Mouse (Mus musculus): ENCODE results near the gene Myo3b. TPM values are rescaled to one million over a fixed set of nuclear protein-coding genes. Genes with fewer than 3 reads are reported as not detected.

The Myo3b gene
- polyA plus RNA-seq, 1 experiment from 2014 or later = 0.25 TPM

GRCm38 (mm10) chr2:70155226-70155836, 116.4 kb downstream of the Myo3b start:
- no peak overlapping the region for H3K4me3 ChIP-seq (ENCODE audit: low read depth, low read length)
- TF ChIP-seq EP300 (IDR thresholded peaks at IDR 0.05) (no peak), CTCF (IDR thresholded peaks at IDR 0.05) (no peak)
- H3K9me3 ChIP-seq (ENCODE audit: low read length) = no peaks in the 10 kb centered on the region
- H3K9ac ChIP-seq (replicated peaks; ENCODE audit: low read depth) = no peak overlapping the region
- DNase-seq (ENCODE audit: low spot score) (no peak), ATAC-seq (no peak)
- no peak overlapping the region for H3K27ac ChIP-seq (ENCODE audit: low read length)
- H3K4me1 ChIP-seq (ENCODE audit: insufficient read depth, low read depth, low read length) = no peaks in the 10 kb centered on the region
- 82% methylated on average over 8 of the region's 8 CpGs for WGBS
- no peak overlapping the region for H3K4me2 ChIP-seq (replicated peaks; ENCODE audit: low read depth, low read length)
- H3K36me3 ChIP-seq (ENCODE audit: insufficient read depth, low read length) = no peaks in the 10 kb centered on the region
- H3K27me3 ChIP-seq (replicated peaks; ENCODE audit: insufficient read depth, low read length) = no peaks in the 10 kb centered on the region

- Histone ChIP-seq H3K4me1 (ENCODE audit: insufficient read depth, low read depth, low read length) (no peaks in the 10 kb centered on the region), H3K4me3 (ENCODE audit: low read depth, low read length) (no peak overlapping the region), H3K4me2 (replicated peaks; ENCODE audit: low read depth, low read length) (no peak overlapping the region), H3K9ac (replicated peaks; ENCODE audit: low read depth) (no peak overlapping the region), H3K27ac (ENCODE audit: low read length) (no peak overlapping the region), H3K36me3 (ENCODE audit: insufficient read depth, low read length) (no peaks in the 10 kb centered on the region), H3K9me3 (ENCODE audit: low read length) (no peaks in the 10 kb centered on the region), H3K27me3 (replicated peaks; ENCODE audit: insufficient read depth, low read length) (no peaks in the 10 kb centered on the region)
- 35% methylated on average over 8 of the region's 8 CpGs for WGBS
- no peak for DNase-seq (ENCODE audit: low spot score)
- no peak for ATAC-seq
- TF ChIP-seq CTCF (IDR thresholded peaks at IDR 0.05) (no peak), EP300 (IDR thresholded peaks at IDR 0.05) (no peak)
Observed at GRCm38 (mm10) chr2:70159543-70159942, 120.6 kb downstream of the Myo3b start.

GRCm38 (mm10) chr2:70166231-70166630, 127.3 kb downstream of the Myo3b start:
- no peaks in the 10 kb centered on the region for H3K9me3 ChIP-seq (ENCODE audit: low read length)
- no peak for TF ChIP-seq EP300 (IDR thresholded peaks at IDR 0.05)
- TF ChIP-seq CTCF (IDR thresholded peaks at IDR 0.05) = no peak
- DNase-seq (ENCODE audit: low spot score) = no peak
- no peaks in the 10 kb centered on the region for H3K4me1 ChIP-seq (ENCODE audit: insufficient read depth, low read depth, low read length)
- no peaks in the 10 kb centered on the region for H3K36me3 ChIP-seq (ENCODE audit: insufficient read depth, low read length)
- no peak overlapping the region for H3K9ac ChIP-seq (replicated peaks; ENCODE audit: low read depth)
- H3K27ac ChIP-seq (ENCODE audit: low read length) = no peak overlapping the region
- no peak overlapping the region for H3K4me2 ChIP-seq (replicated peaks; ENCODE audit: low read depth, low read length)
- no peaks in the 10 kb centered on the region for H3K27me3 ChIP-seq (replicated peaks; ENCODE audit: insufficient read depth, low read length)
- ATAC-seq = no peak
- H3K4me3 ChIP-seq (ENCODE audit: low read depth, low read length) = no peak overlapping the region
- WGBS = 50% methylated on average over 3 of the region's 3 CpGs

- DNase-seq (ENCODE audit: low spot score) (no peak), ATAC-seq (no peak)
- Histone ChIP-seq H3K4me3 (ENCODE audit: low read depth, low read length) (no peak overlapping the region), H3K27me3 (replicated peaks; ENCODE audit: insufficient read depth, low read length) (no peaks in the 10 kb centered on the region), H3K9me3 (ENCODE audit: low read length) (no peaks in the 10 kb centered on the region), H3K36me3 (ENCODE audit: insufficient read depth, low read length) (no peaks in the 10 kb centered on the region), H3K9ac (replicated peaks; ENCODE audit: low read depth) (no peak overlapping the region), H3K27ac (ENCODE audit: low read length) (no peak overlapping the region), H3K4me1 (ENCODE audit: insufficient read depth, low read depth, low read length) (no peaks in the 10 kb centered on the region), H3K4me2 (replicated peaks; ENCODE audit: low read depth, low read length) (no peak overlapping the region)
- WGBS = 60% methylated on average over 17 of the region's 17 CpGs
- TF ChIP-seq CTCF (IDR thresholded peaks at IDR 0.05) = no peak
- no peak for TF ChIP-seq EP300 (IDR thresholded peaks at IDR 0.05)
Observed at GRCm38 (mm10) chr2:70167944-70168935, 129.3 kb downstream of the Myo3b start.

GRCm38 (mm10) chr2:70170469-70170868, 131.5 kb downstream of the Myo3b start:
- 79% methylated on average over 5 of the region's 5 CpGs for WGBS
- no peak overlapping the region for H3K27ac ChIP-seq (ENCODE audit: low read length)
- H3K9me3 ChIP-seq (ENCODE audit: low read length) = no peaks in the 10 kb centered on the region
- no peak overlapping the region for H3K4me3 ChIP-seq (ENCODE audit: low read depth, low read length)
- H3K4me1 ChIP-seq (ENCODE audit: insufficient read depth, low read depth, low read length) = no peaks in the 10 kb centered on the region
- H3K27me3 ChIP-seq (replicated peaks; ENCODE audit: insufficient read depth, low read length) = no peaks in the 10 kb centered on the region
- H3K9ac ChIP-seq (replicated peaks; ENCODE audit: low read depth) = no peak overlapping the region
- ATAC-seq (no peak), DNase-seq (ENCODE audit: low spot score) (no peak)
- no peaks in the 10 kb centered on the region for H3K36me3 ChIP-seq (ENCODE audit: insufficient read depth, low read length)
- H3K4me2 ChIP-seq (replicated peaks; ENCODE audit: low read depth, low read length) = no peak overlapping the region
- TF ChIP-seq EP300 (IDR thresholded peaks at IDR 0.05) (no peak), CTCF (IDR thresholded peaks at IDR 0.05) (no peak)

- H3K4me1 ChIP-seq (ENCODE audit: insufficient read depth, low read depth, low read length) = no peaks in the 10 kb centered on the region
- H3K36me3 ChIP-seq (ENCODE audit: insufficient read depth, low read length) = no peaks in the 10 kb centered on the region
- DNase-seq (ENCODE audit: low spot score) = no peak
- no peak overlapping the region for H3K4me3 ChIP-seq (ENCODE audit: low read depth, low read length)
- no peak for TF ChIP-seq EP300 (IDR thresholded peaks at IDR 0.05)
- TF ChIP-seq CTCF (IDR thresholded peaks at IDR 0.05) = no peak
- H3K9ac ChIP-seq (replicated peaks; ENCODE audit: low read depth) = no peak overlapping the region
- no peaks in the 10 kb centered on the region for H3K27me3 ChIP-seq (replicated peaks; ENCODE audit: insufficient read depth, low read length)
- H3K9me3 ChIP-seq (ENCODE audit: low read length) = no peaks in the 10 kb centered on the region
- H3K27ac ChIP-seq (ENCODE audit: low read length) = no peak overlapping the region
- no peak overlapping the region for H3K4me2 ChIP-seq (replicated peaks; ENCODE audit: low read depth, low read length)
- no peak for ATAC-seq
- WGBS = 75% methylated on average over 6 of the region's 6 CpGs
Observed at GRCm38 (mm10) chr2:70176823-70177708, 138.1 kb downstream of the Myo3b start.

All from lung, postnatal 0 days (tissue).